Mouse (Mus musculus): ENCODE measurements around the gene Mxd1. TPM values are rescaled to one million over a fixed set of nuclear protein-coding genes. Genes with fewer than 3 reads are reported as not detected.
A peak's percentile ranks its signal among the peaks of the same experiment; 100 is the strongest.

Mxd1 gene
- polyA plus RNA-seq, 1 experiment from 2014 or later: 7.6 TPM

GRCm38 (mm10) chr6:86627946-86628345, 41.0 kb downstream of the Mxd1 start, which contains the start of gene Asprv1:
Gene Asprv1, plus strand, starts transcription at chr6:86628164.
- Histone ChIP-seq H3K27ac (no peak within 1 kb of the TSS), H3K4me2 (no peak within 1 kb of the TSS), H3K36me3 (no peaks in the 10 kb centered on the region), H3K9ac (no peak within 1 kb of the TSS), H3K9me3 (replicated peaks) (no peaks in the 10 kb centered on the region), H3K27me3 (peaks cover 3% of the 10 kb centered on the region; the same call in 1 of the 2 replicates), H3K4me3 (no peak within 1 kb of the TSS), H3K4me1 (replicated peaks) (peaks cover 16% of the 10 kb centered on the region)
- ATAC-seq (replicated peaks; ENCODE audit: insufficient number of reproducible peaks, insufficient read depth, low FRiP score, low read depth): no peak
- 57% methylated on average over 10 of the region's 10 CpGs for WGBS

DNA sequence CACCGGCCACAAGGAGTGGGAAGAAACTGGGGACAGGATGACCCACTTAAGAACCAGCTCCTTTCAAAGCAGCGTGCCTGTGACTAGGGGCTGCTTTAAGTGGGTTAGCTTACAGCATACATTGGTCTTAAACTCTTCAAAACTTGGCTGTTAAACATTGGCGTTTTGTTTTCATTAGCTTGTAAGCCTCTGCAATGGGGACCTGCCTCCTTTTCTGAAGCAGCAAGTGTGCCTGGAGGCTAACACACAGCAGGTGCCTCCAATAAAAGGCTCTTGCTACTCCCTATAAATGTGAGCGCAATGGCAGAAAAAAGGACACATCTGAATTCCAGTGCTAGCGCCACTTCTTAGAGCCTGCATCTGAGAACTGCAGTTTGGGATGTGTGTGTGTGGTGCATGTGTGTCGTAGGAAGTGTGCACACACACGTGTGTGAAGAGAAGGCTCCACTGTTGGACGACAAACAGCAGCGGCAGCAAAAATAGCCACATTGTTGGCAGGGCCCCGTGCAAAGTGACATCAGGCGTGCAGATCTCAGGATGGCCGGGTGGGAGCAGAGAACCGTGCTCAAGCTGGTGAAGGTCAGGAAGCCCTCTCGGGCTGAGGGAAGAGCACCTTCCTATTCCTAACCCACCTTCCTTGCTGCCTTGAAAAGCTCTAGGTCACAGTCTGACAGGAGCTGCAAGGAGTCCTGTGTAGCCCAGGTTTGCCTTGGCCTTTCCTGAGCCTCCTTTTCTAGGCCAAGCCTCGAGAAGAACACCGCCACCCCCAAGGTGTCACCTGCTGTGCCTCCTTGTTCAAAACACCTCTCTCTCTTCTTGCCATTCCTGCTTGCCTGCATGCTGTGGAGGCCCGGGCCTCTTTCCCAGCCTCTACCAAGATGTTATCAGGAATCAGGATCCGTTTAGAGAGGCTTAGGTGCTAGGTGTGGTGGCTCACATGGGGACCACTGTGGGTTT, 44.6 kb downstream of the Mxd1 start:
- Histone ChIP-seq H3K27me3 (no peaks in the 10 kb centered on the region), H3K4me2 (no peak overlapping the region), H3K27ac (peak overlapping the region; percentile 59), H3K36me3 (no peaks in the 10 kb centered on the region), H3K9me3 (replicated peaks) (no peaks in the 10 kb centered on the region), H3K4me3 (no peak overlapping the region), H3K4me1 (replicated peaks) (peaks cover 16% of the 10 kb centered on the region), H3K9ac (no peak overlapping the region)
- 46% methylated on average over 18 of the region's 18 CpGs for WGBS
- ATAC-seq (replicated peaks; ENCODE audit: insufficient number of reproducible peaks, insufficient read depth, low FRiP score, low read depth): no peak; the same call in 1 of the 2 replicates

GRCm38 (mm10) chr6:86623201-86623600, 45.8 kb downstream of the Mxd1 start:
- no peaks in the 10 kb centered on the region for H3K27me3 ChIP-seq
- peak; percentile 16; the same call in 1 of the 2 replicates for ATAC-seq (replicated peaks; ENCODE audit: insufficient number of reproducible peaks, insufficient read depth, low FRiP score, low read depth)
- no peak overlapping the region for H3K9ac ChIP-seq
- H3K27ac ChIP-seq: no peak overlapping the region
- WGBS: 79% methylated on average over 4 of the region's 4 CpGs
- no peak overlapping the region for H3K4me2 ChIP-seq
- no peaks in the 10 kb centered on the region for H3K36me3 ChIP-seq
- peaks cover 16% of the 10 kb centered on the region for H3K4me1 ChIP-seq (replicated peaks)
- no peak overlapping the region for H3K4me3 ChIP-seq
- H3K9me3 ChIP-seq (replicated peaks): no peaks in the 10 kb centered on the region

- 0 out of 2 replicates have a peak, but pooled peaks cover 2% of the 10 kb centered on the region for H3K4me1 ChIP-seq (replicated peaks)
- no peaks in the 10 kb centered on the region for H3K27me3 ChIP-seq
- ATAC-seq (replicated peaks; ENCODE audit: insufficient number of reproducible peaks, insufficient read depth, low FRiP score, low read depth): no peak
- no peak overlapping the region for H3K4me2 ChIP-seq
- no peaks in the 10 kb centered on the region for H3K36me3 ChIP-seq
- no peak overlapping the region for H3K9ac ChIP-seq
- H3K4me3 ChIP-seq: no peak overlapping the region
- H3K9me3 ChIP-seq (replicated peaks): no peaks in the 10 kb centered on the region
- no peak overlapping the region for H3K27ac ChIP-seq
- WGBS: 85% methylated on average over 4 of the region's 4 CpGs
Measured at GRCm38 (mm10) chr6:86615301-86615700, 53.7 kb downstream of the Mxd1 start.

DNA sequence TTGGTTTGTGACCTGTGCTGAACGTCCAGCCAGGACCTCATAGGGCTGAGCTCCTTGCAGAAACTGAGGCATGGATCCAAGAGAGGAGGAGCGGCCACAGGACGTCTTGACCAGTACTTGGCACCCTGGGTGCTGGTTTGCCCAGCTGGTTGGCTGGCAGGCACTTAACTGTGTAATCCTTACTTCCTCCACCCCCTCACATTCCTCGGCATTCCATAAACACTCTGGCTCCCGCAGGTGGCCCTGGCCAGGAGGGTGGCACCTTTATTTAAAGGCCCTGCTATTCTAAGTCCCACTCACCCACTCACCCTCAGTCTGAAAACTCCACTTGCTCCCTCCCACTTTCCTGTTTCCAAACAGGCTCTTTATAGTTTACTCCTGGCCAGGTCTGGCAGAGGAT, 58.2 kb downstream of the Mxd1 start:
- Histone ChIP-seq H3K4me1 (replicated peaks) (0 out of 2 replicates have a peak, but pooled peaks cover 2% of the 10 kb centered on the region), H3K27ac (no peak overlapping the region), H3K9ac (no peak overlapping the region), H3K9me3 (replicated peaks) (no peaks in the 10 kb centered on the region), H3K36me3 (no peaks in the 10 kb centered on the region), H3K27me3 (no peaks in the 10 kb centered on the region), H3K4me3 (no peak overlapping the region), H3K4me2 (no peak overlapping the region)
- 47% methylated on average over 5 of the region's 5 CpGs for WGBS
- no peak for ATAC-seq (replicated peaks; ENCODE audit: insufficient number of reproducible peaks, insufficient read depth, low FRiP score, low read depth)

DNA sequence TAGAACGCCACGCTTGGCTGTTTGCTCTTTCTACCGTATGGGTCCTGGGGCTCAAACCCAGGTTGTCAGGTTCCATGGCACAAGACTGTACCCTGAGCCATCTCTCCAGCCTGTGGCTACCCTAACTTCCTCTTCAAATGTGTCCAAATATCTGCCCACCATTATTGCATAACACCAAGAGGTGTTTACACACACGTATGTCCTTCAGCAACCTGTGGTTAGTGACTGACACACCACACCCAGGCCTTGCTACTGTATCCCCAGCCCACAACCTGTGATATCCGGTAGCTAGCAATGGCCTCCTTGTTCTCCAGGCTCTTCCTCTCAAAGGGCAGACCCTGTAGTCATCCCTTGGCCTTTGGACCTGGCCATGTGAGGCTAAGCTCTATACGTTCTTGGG, 59.7 kb downstream of the Mxd1 start:
- Histone ChIP-seq H3K9me3 (replicated peaks) (no peaks in the 10 kb centered on the region), H3K27me3 (no peaks in the 10 kb centered on the region), H3K36me3 (no peaks in the 10 kb centered on the region), H3K4me2 (no peak overlapping the region), H3K4me3 (no peak overlapping the region), H3K27ac (no peak overlapping the region), H3K9ac (no peak overlapping the region), H3K4me1 (replicated peaks) (0 out of 2 replicates have a peak, but pooled peaks cover 4% of the 10 kb centered on the region)
- ATAC-seq (replicated peaks; ENCODE audit: insufficient number of reproducible peaks, insufficient read depth, low FRiP score, low read depth): no peak
- WGBS: 81% methylated on average over 6 of the region's 6 CpGs

DNA sequence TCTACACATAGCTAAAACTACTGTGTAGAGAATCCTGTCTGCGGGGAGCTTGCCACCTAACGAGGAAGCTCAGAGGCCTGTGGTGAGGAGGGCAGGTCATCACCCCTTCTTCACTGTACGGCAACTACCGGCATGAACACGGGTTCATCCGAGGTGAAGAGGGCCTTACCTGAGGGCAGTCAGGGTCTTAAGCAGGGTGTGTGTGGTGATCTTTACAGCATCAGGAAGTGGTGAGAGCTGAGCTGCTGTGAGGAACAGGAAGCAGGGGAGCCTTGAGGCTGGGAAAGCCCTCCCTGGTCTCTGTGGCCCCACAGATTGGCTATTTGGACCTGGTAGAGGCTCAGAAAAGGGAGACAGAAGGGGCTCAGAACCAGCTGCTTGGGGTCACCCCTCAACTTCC, 61.5 kb downstream of the Mxd1 start:
- H3K4me1 ChIP-seq (replicated peaks): 0 out of 2 replicates have a peak, but pooled peaks cover 4% of the 10 kb centered on the region
- 78% methylated on average over 6 of the region's 6 CpGs for WGBS
- no peak overlapping the region for H3K9ac ChIP-seq
- H3K27me3 ChIP-seq: no peaks in the 10 kb centered on the region
- no peak overlapping the region for H3K4me3 ChIP-seq
- H3K27ac ChIP-seq: no peak overlapping the region
- ATAC-seq (replicated peaks; ENCODE audit: insufficient number of reproducible peaks, insufficient read depth, low FRiP score, low read depth): no peak
- no peaks in the 10 kb centered on the region for H3K9me3 ChIP-seq (replicated peaks)
- no peak overlapping the region for H3K4me2 ChIP-seq
- no peaks in the 10 kb centered on the region for H3K36me3 ChIP-seq

DNA sequence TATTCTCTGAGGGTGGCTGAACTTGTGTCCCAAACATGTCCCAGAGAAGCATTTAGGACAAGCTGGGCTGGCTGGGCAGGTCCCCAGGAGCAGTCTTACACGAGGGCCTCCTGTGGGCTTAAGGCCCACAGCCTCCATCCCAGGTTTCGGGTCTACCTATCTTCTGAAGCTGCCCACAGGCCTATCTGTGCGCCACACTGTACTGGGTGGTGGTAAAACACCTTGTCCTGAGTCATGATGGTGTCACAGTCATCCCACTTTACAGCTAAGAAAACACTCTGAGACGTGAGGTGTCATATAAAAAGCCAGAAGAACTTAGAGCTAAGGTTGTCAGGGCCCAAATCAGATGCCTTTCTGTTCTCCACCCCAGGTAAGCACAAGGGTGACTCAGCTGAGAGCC, 62.7 kb downstream of the Mxd1 start:
- no peak overlapping the region for H3K4me3 ChIP-seq
- no peaks in the 10 kb centered on the region for H3K9me3 ChIP-seq (replicated peaks)
- 83% methylated on average over 4 of the region's 4 CpGs for WGBS
- no peak for ATAC-seq (replicated peaks; ENCODE audit: insufficient number of reproducible peaks, insufficient read depth, low FRiP score, low read depth)
- H3K27ac ChIP-seq: no peak overlapping the region
- H3K36me3 ChIP-seq: no peaks in the 10 kb centered on the region
- 0 out of 2 replicates have a peak, but pooled peaks cover 4% of the 10 kb centered on the region for H3K4me1 ChIP-seq (replicated peaks)
- no peaks in the 10 kb centered on the region for H3K27me3 ChIP-seq
- H3K4me2 ChIP-seq: no peak overlapping the region
- no peak overlapping the region for H3K9ac ChIP-seq

GRCm38 (mm10) chr6:86605260-86605659, 63.7 kb downstream of the Mxd1 start:
- Histone ChIP-seq H3K4me2 (no peak overlapping the region), H3K4me1 (replicated peaks) (peaks cover 6% of the 10 kb centered on the region), H3K27me3 (no peaks in the 10 kb centered on the region), H3K27ac (no peak overlapping the region), H3K4me3 (no peak overlapping the region), H3K9me3 (replicated peaks) (no peaks in the 10 kb centered on the region), H3K36me3 (no peaks in the 10 kb centered on the region), H3K9ac (no peak overlapping the region)
- 52% methylated on average over 7 of the region's 7 CpGs for WGBS
- 0 out of 2 replicates have a peak, but pooled peaks have one; percentile 28 for ATAC-seq (replicated peaks; ENCODE audit: insufficient number of reproducible peaks, insufficient read depth, low FRiP score, low read depth)

DNA sequence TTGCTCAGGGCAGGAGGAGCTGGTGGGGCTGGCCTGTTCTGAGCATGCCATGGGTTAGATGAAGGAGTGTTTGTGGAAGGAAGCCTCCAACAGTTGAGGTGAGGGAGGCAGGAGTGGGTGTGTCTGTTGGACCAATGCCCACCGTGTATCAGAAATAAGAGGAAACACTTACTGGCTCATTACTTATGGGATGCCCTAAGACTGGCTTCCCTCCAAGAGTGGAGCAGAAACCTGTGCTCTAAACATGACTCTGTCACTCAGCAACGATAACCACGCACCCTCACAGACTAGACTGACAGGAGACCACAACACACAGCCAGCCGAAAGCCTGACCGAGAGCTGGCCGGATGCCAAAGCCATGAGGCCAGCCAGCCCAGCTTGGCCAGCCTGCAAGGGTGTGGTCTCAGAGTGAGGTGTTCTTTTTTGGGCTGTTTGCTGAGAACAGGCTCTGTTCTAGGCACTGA, 69.0 kb downstream of the Mxd1 start:
- Histone ChIP-seq H3K27me3 (no peaks in the 10 kb centered on the region), H3K9me3 (replicated peaks) (no peaks in the 10 kb centered on the region), H3K4me3 (no peak overlapping the region), H3K4me1 (replicated peaks) (peaks cover 22% of the 10 kb centered on the region), H3K27ac (peak overlapping the region; percentile 72), H3K4me2 (peak overlapping the region; percentile 2), H3K9ac (no peak overlapping the region), H3K36me3 (no peaks in the 10 kb centered on the region)
- 7% methylated on average over 6 of the region's 6 CpGs for WGBS
- ATAC-seq (replicated peaks; ENCODE audit: insufficient number of reproducible peaks, insufficient read depth, low FRiP score, low read depth): peak; percentile 89

DNA sequence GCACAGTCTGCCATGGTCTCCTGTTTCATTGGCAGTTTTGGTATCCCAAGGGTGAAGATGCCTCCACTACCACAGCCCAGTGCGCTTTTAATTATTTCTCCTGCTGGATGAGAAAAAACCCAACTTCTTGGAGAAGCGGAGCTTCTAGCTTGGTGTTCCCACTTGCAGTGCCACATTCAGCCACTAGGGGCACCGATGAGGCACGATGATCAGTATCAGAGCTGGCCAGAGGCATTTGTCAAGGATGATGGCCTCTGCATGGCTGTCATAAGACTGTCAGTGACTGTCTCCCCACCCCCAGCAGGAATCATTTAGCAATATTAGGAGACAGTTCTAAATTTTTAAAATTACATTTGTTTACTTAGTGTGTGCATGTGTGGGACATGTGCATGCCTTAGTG, 69.8 kb downstream of the Mxd1 start:
- no peaks in the 10 kb centered on the region for H3K27me3 ChIP-seq
- WGBS: 24% methylated on average over 4 of the region's 4 CpGs
- H3K4me3 ChIP-seq: no peak overlapping the region
- no peak for ATAC-seq (replicated peaks; ENCODE audit: insufficient number of reproducible peaks, insufficient read depth, low FRiP score, low read depth)
- H3K36me3 ChIP-seq: no peaks in the 10 kb centered on the region
- no peak overlapping the region for H3K9ac ChIP-seq
- H3K4me2 ChIP-seq: no peak overlapping the region
- H3K27ac ChIP-seq: peak overlapping the region; percentile 72
- H3K9me3 ChIP-seq (replicated peaks): no peaks in the 10 kb centered on the region
- H3K4me1 ChIP-seq (replicated peaks): peaks cover 25% of the 10 kb centered on the region

All from heart, embryonic 15.5 days (tissue).